Mouse (Mus musculus) heart, adult 2 months (tissue): Measurements from ENCODE around the gene Mamld1. TPM values are rescaled to one million over a fixed set of nuclear protein-coding genes. Genes with fewer than 3 reads are reported as not detected.
A peak's percentile ranks its signal among the peaks of the same experiment; 100 is the strongest.

Experiments used
- DNase-seq, 2 experiments: peaks; one replicate each; pipeline ENCODE4 v3.0.0; 2021
- H3K27ac ChIP-seq: fragments of 200-600 bp; 2 replicates; pipeline ENCODE4 v1.8.1; 2022
- H3K27me3 ChIP-seq: fragments of 200-500 bp; 2 replicates; pipeline ENCODE4 v1.6.1; 2012; ENCODE audit warnings: mild to moderate bottlenecking, low read length, inconsistent platforms, mixed read lengths; ENCODE audit not compliant: control insufficient read depth, insufficient read depth
- H3K36me3 ChIP-seq: fragments of 200-500 bp; 2 replicates; pipeline ENCODE4 v1.6.1; 2012; ENCODE audit warnings: low read length, inconsistent platforms; ENCODE audit not compliant: control insufficient read depth, insufficient read depth
- H3K4me1 ChIP-seq: fragments of 200-500 bp; 2 replicates; pipeline ENCODE4 v1.6.1; 2011; ENCODE audit warnings: low read length; ENCODE audit not compliant: control insufficient read depth, insufficient read depth
- H3K4me3 ChIP-seq: fragments of 200-600 bp; 2 replicates; pipeline ENCODE4 v1.8.1; 2022
- H3K79me2 ChIP-seq: fragments of 200-500 bp; replicated peaks from 2 replicates; pipeline ENCODE4 v1.6.1; 2012; ENCODE audit warnings: mild to moderate bottlenecking, inconsistent platforms, low read length, moderate library complexity, mixed read lengths; ENCODE audit not compliant: control insufficient read depth, insufficient read depth
- H3K9ac ChIP-seq: fragments of 200-500 bp; 2 replicates; pipeline ENCODE4 v1.6.1; 2012; ENCODE audit warnings: low read depth, mild to moderate bottlenecking, control low read depth, inconsistent platforms, low read length, mixed read lengths
- CTCF ChIP-seq: fragments of 200-600 bp; IDR thresholded peaks from 2 replicates; pipeline ENCODE4 v1.8.1; 2022; ENCODE audit warnings: antibody characterized with exemption, mild to moderate bottlenecking, moderate library complexity
- EP300 ChIP-seq: fragments of 200-500 bp; IDR thresholded peaks from 2 replicates; pipeline ENCODE4 v1.6.1; 2011; ENCODE audit warnings: low read depth, low read length, control low read depth; ENCODE audit not compliant: insufficient read depth
- POLR2A ChIP-seq: fragments of 200-500 bp; IDR thresholded peaks from 2 replicates; pipeline ENCODE4 v1.6.1; 2011; ENCODE audit warnings: mild to moderate bottlenecking, low read depth, low read length, control low read depth; ENCODE audit not compliant: insufficient read depth
- WGBS: fragments of 180-500 bp; shearing (Covaris S2); methylation state at CpG from one replicate; pipeline ENCODE4 v1.1.7; 2018; 5-methylcytosine and 5-hydroxymethylcytosine counted together
- intact Hi-C: fragments of 180-260 bp; cut with DNase I; formaldehyde crosslinking; loops from one replicate; pipeline ENCODE4 v1.15.1; 2025
- polyA plus RNA-seq: library from polyadenylated mRNA; depleted of rRNA; stranded (reverse); fragments of >200 nt; gene quantifications from 2 replicates; pipeline ENCODE4 v1.2.3, GENCODE M21; 2012
- total RNA-seq, 2 experiments: library from RNA; stranded (reverse); gene quantifications; 2 replicates each; pipeline ENCODE4 v1.2.3; 2021

The Mamld1 gene
- total and polyA plus RNA-seq, 3 experiments = 4.5 to 7.0 (median 5.7) TPM

DNA sequence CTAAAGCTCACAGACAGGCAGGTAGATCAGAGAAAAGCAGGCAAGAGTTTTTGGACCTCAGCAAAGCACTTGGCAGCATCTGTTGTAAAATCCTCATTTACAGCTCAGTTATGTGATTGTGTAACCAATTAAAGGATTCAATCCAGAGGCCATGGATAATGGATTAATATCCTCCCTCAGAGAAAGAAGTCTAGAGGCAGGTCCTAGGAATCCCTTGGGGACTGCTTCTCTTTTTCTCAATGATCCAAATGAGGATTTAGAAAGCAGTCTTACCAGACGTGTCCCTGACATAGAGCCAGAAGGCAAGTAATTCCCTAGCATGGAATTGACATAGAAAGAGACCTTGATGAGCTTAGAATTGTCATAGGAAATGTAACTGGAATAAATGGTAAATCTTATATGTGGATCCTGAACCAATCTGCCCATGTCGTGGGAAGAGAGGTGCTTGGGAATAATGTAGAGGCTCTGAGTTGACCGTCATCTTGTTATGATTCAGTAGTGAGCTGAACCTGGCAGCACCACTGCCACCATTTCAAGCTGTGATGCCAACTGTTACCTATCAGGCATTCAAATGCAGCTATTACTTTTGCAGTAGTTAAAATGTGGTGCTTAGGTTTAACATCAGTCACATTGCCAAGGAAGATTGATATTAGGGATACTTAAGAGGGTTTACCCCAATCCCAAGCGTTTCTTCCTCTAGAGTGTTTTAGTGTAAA lies 35.2 kb downstream of the Mamld1 start:
- WGBS = 74% methylated on average over 4 of the region's 4 CpGs
- no peaks in the 10 kb centered on the region for H3K27me3 ChIP-seq
- no peaks in the 10 kb centered on the region for H3K79me2 ChIP-seq

DNA sequence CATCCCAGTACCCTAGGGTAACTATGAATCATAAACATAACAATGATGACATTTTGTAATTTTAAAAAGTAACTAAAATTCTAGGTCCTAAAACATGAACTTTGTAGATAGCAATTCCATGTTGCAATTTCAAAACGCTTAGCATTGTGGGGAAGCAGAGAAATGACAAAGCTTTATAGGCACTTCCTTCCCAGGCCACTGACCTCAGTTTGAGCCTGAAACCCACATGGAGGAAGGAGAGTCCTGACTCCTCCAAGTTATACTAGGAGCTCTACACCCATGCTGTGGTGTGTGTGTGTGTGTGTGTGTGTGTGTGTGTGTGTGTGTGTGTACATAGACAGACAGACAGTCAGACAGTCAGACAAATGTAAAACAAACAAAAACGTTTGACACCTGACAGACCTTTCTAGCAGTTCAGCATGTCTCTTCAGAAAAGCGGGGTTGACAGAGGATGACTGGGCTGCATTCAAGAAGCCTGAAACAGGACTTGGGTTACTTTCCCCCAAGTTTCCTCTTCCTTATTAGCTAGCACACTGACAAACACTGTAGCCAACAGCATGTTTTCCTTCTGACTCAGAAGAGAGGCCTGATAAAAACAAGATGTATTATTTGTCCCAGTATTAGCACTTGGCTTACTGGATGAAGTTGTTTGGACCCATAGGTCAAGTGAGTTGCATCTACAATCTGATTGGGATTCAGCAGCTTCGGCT lies 37.5 kb downstream of the Mamld1 start:
- H3K27ac ChIP-seq = peak overlapping the region; percentile 19

More for the DNA sequence above, 35.2 kb downstream of the Mamld1 start:
- TF ChIP-seq EP300 (no peak), POLR2A (no peak), CTCF (no peak)
- no peaks in the 10 kb centered on the region for H3K36me3 ChIP-seq
- intact Hi-C loops = loop anchor here (5.0 kb wide), 1 partner anchor 33 kb away; the partner anchor contains the start of gene Mamld1
- H3K27ac ChIP-seq = no peak overlapping the region
- H3K4me1 ChIP-seq = peaks cover 5% of the 10 kb centered on the region
- DNase-seq = no peak
- H3K9ac ChIP-seq = no peak overlapping the region
- no peak overlapping the region for H3K4me3 ChIP-seq

GRCm38 (mm10) chrX:71088080-71088414 lies 38.0 kb downstream of the Mamld1 start:
- intact Hi-C loops = loop anchor here (5.0 kb wide), 1 partner anchor 36 kb away; the partner anchor contains the start of gene Mamld1
- peak overlapping the region; percentile 19 for H3K27ac ChIP-seq
- H3K36me3 ChIP-seq = no peaks in the 10 kb centered on the region
- H3K4me3 ChIP-seq = no peak overlapping the region
- 43% methylated on average over 3 of the region's 3 CpGs for WGBS
- no peaks in the 10 kb centered on the region for H3K27me3 ChIP-seq
- DNase-seq = peak; percentile 14 to 21
- peaks cover 5% of the 10 kb centered on the region for H3K4me1 ChIP-seq
- no peak overlapping the region for H3K9ac ChIP-seq
- no peaks in the 10 kb centered on the region for H3K79me2 ChIP-seq
- TF ChIP-seq CTCF (no peak), EP300 (no peak), POLR2A (no peak)

More for the DNA sequence above, 37.5 kb downstream of the Mamld1 start:
- 45% methylated on average over 4 of the region's 4 CpGs for WGBS
- Histone ChIP-seq H3K4me1 (peaks cover 5% of the 10 kb centered on the region), H3K79me2 (no peaks in the 10 kb centered on the region), H3K4me3 (no peak overlapping the region), H3K9ac (no peak overlapping the region), H3K27me3 (no peaks in the 10 kb centered on the region), H3K36me3 (no peaks in the 10 kb centered on the region)
- no peak for DNase-seq
- intact Hi-C loops = loop anchor here (5.0 kb wide), 1 partner anchor 35 kb away; the partner anchor contains the start of gene Mamld1
- no peak for TF ChIP-seq CTCF
- no peak for TF ChIP-seq EP300
- no peak for TF ChIP-seq POLR2A

DNA sequence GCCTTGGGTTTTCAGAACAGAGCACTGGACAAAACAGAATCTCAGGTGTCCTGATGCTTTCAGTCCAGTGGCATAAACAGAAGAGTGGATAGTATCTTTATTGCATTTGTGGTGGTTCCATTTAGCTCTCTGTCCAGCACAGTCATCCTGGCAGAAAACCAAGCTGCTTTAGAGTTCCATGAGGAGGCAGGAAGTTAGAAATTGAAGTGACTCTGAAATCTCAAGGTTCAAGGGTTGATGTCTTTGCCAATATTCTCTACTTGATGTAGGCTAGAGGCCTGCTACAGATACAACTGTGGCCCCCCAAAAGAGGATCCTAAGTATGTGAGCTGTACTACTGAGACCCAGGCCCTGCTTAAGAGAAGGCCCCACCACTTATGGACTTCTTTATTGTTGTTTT lies 55.8 kb downstream of the Mamld1 start:
- H3K79me2 ChIP-seq = no peaks in the 10 kb centered on the region
- peak overlapping the region; percentile 66 for H3K27ac ChIP-seq
- no peak overlapping the region for H3K4me3 ChIP-seq
- peaks cover 14% of the 10 kb centered on the region for H3K4me1 ChIP-seq
- TF ChIP-seq CTCF (no peak), POLR2A (no peak), EP300 (no peak)
- H3K36me3 ChIP-seq = peaks cover 4% of the 10 kb centered on the region
- no peak overlapping the region for H3K9ac ChIP-seq
- intact Hi-C loops = loop anchor here (5.0 kb wide), 1 partner anchor 54 kb away; the partner anchor contains the start of gene Mamld1
- peak in 1 of 2 experiments; percentile 9 for DNase-seq
- no peaks in the 10 kb centered on the region for H3K27me3 ChIP-seq

- H3K27ac ChIP-seq = peak overlapping the region; percentile 66
- DNase-seq = peak; percentile 57 to 71
- H3K9ac ChIP-seq = no peak overlapping the region
- H3K36me3 ChIP-seq = peaks cover 4% of the 10 kb centered on the region
- no peak for TF ChIP-seq CTCF
- TF ChIP-seq POLR2A = no peak
- no peak for TF ChIP-seq EP300
- H3K79me2 ChIP-seq = no peaks in the 10 kb centered on the region
- 62% methylated on average over 4 of the region's 4 CpGs for WGBS
- H3K27me3 ChIP-seq = no peaks in the 10 kb centered on the region
- intact Hi-C loops = loop anchor here (5.0 kb wide), 1 partner anchor 54 kb away; the partner anchor contains the start of gene Mamld1
- H3K4me3 ChIP-seq = no peak overlapping the region
- peaks cover 14% of the 10 kb centered on the region for H3K4me1 ChIP-seq
Measured at GRCm38 (mm10) chrX:71106392-71106791, 56.3 kb downstream of the Mamld1 start.
